Mouse (Mus musculus) bone marrow macrophage, adult 2 months (primary cell): ENCODE results near the gene Krtcap2. TPM values are rescaled to one million over a fixed set of nuclear protein-coding genes. Genes with fewer than 3 reads are reported as not detected.

Experiments used
- H3K27ac ChIP-seq: 2 replicates; pipeline ENCODE4 v1.5.1; 2012; ENCODE audit warnings: low read depth, low read length; ENCODE audit not compliant: insufficient read depth
- H3K4me1 ChIP-seq: 2 replicates; pipeline ENCODE4 v1.6.1; 2012; ENCODE audit warnings: low read length; ENCODE audit not compliant: control insufficient read depth, insufficient read depth
- H3K4me3 ChIP-seq: 2 replicates; pipeline ENCODE4 v1.5.1; 2012; ENCODE audit warnings: mild to moderate bottlenecking, low read length, moderate library complexity; ENCODE audit not compliant: insufficient read depth
- CTCF ChIP-seq: IDR thresholded peaks from 2 replicates; pipeline ENCODE4 v1.5.1; 2012; ENCODE audit warnings: low read depth, mild to moderate bottlenecking, low read length, moderate library complexity
- POLR2A ChIP-seq: IDR thresholded peaks from 2 replicates; pipeline ENCODE4 v1.6.1; 2012; ENCODE audit warnings: mild to moderate bottlenecking, low read depth, low read length, borderline replicate concordance
- polyA plus RNA-seq: library from polyadenylated mRNA; stranded (reverse); fragments of >200 nt; gene quantifications from 2 replicates; pipeline ENCODE4 v1.2.4, GENCODE M21; 2012; ENCODE audit not compliant: missing spikeins, insufficient read depth, insufficient read length

Gene Krtcap2
- polyA plus RNA-seq, 1 experiment, result 97.0 TPM

GRCm38 (mm10) chr3:89246261-89247100, 715 bp downstream of the Krtcap2 start, which contains the start of gene Trim46:
TSS of gene Trim46 (minus strand) at chr3:89246309.
- peak within 1 kb of the TSS; percentile 81 for H3K4me3 ChIP-seq
- H3K27ac ChIP-seq, result peak within 1 kb of the TSS; percentile 43
- TF ChIP-seq POLR2A (no peak), CTCF (peak; percentile 55)
- H3K4me1 ChIP-seq, result peaks cover 23% of the 10 kb centered on the region

GRCm38 (mm10) chr3:89247466-89247865, 1.7 kb downstream of the Krtcap2 start:
- H3K4me1 ChIP-seq, result peaks cover 28% of the 10 kb centered on the region
- TF ChIP-seq CTCF (no peak), POLR2A (no peak)
- H3K4me3 ChIP-seq, result peak overlapping the region; percentile 81; the same call in 1 of the 2 replicates
- no peak overlapping the region for H3K27ac ChIP-seq

DNA sequence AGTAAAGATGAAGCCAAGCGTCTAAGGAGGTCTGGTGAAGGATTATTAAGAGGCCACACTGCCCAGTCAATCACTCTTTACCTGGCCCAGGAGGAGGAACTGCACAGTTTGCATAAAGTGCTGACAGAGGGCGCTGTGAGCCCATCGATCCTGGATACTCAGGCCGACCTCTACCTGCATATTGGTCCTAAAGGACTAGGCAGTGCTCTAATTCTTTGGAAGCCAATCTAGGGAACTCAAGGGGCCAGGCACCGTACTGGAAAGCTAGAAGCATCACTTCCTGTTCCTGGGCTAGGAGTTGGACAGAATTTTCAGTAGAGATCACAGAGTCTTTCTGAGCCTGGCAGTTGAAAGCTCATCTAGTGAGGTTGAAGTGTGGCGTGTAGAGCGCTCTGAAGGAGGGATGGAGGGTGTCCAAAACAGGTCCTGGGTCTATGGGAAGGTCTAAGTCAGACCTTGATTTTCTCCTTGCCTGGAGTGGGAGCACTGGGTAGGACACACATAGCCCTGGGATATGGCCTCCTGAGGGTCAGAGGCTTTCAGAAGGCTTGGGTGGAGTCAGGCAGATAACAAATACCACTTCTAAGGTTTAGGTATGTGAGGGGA, 4.8 kb downstream of the Krtcap2 start:
- H3K27ac ChIP-seq, result no peak overlapping the region
- peaks cover 26% of the 10 kb centered on the region for H3K4me1 ChIP-seq
- no peak for TF ChIP-seq CTCF
- TF ChIP-seq POLR2A, result no peak
- no peak overlapping the region for H3K4me3 ChIP-seq

GRCm38 (mm10) chr3:89251365-89251895, 5.7 kb downstream of the Krtcap2 start:
- no peak overlapping the region for H3K27ac ChIP-seq
- peaks cover 30% of the 10 kb centered on the region for H3K4me1 ChIP-seq
- no peak for TF ChIP-seq POLR2A
- TF ChIP-seq CTCF, result no peak
- peak overlapping the region; percentile 20 for H3K4me3 ChIP-seq

- H3K4me1 ChIP-seq, result peaks cover 22% of the 10 kb centered on the region
- H3K27ac ChIP-seq, result no peak overlapping the region
- no peak overlapping the region for H3K4me3 ChIP-seq
- TF ChIP-seq POLR2A (no peak), CTCF (no peak)
Observed at GRCm38 (mm10) chr3:89254994-89255393, 9.2 kb downstream of the Krtcap2 start.

DNA sequence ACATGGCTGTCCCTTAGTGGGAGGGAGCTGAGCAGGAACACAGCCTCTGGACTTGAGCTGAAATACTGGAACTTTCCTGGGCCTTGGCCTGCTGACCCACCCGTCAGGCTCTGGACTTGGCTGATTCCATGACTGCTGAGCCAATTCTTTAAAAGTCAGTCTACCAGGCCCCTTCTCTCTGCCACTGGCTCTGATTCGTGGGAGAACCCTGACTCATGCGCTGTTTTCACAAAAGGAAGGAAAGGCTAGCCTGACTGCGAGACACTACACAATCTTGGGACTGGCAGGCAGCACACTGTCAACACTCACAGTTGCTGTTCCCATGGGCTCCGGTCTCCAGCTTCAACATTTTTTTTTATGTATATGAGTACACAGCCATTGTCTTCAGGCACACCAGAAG, 10.4 kb downstream of the Krtcap2 start:
- no peak for TF ChIP-seq POLR2A
- no peak for TF ChIP-seq CTCF
- no peak overlapping the region for H3K4me3 ChIP-seq
- no peak overlapping the region for H3K27ac ChIP-seq
- H3K4me1 ChIP-seq, result peaks cover 12% of the 10 kb centered on the region

GRCm38 (mm10) chr3:89259076-89259475, 13.3 kb downstream of the Krtcap2 start, which contains the start of gene Dpm3:
TSS of gene Dpm3 (plus strand) at chr3:89259358.
- Histone ChIP-seq H3K27ac (no peak within 1 kb of the TSS), H3K4me1 (peaks cover 8% of the 10 kb centered on the region; the same call in 1 of the 2 replicates), H3K4me3 (no peak within 1 kb of the TSS)
- TF ChIP-seq CTCF (no peak), POLR2A (no peak)

- H3K4me1 ChIP-seq, result peaks cover 8% of the 10 kb centered on the region; the same call in 1 of the 2 replicates
- no peak overlapping the region for H3K4me3 ChIP-seq
- H3K27ac ChIP-seq, result no peak overlapping the region
- no peak for TF ChIP-seq CTCF
- TF ChIP-seq POLR2A, result no peak
Observed at GRCm38 (mm10) chr3:89260211-89260610, 14.4 kb downstream of the Krtcap2 start.

GRCm38 (mm10) chr3:89262417-89262816, 16.7 kb downstream of the Krtcap2 start:
- Histone ChIP-seq H3K4me1 (peaks cover 12% of the 10 kb centered on the region), H3K4me3 (no peak overlapping the region), H3K27ac (no peak overlapping the region)
- TF ChIP-seq POLR2A, result no peak
- TF ChIP-seq CTCF, result no peak

DNA sequence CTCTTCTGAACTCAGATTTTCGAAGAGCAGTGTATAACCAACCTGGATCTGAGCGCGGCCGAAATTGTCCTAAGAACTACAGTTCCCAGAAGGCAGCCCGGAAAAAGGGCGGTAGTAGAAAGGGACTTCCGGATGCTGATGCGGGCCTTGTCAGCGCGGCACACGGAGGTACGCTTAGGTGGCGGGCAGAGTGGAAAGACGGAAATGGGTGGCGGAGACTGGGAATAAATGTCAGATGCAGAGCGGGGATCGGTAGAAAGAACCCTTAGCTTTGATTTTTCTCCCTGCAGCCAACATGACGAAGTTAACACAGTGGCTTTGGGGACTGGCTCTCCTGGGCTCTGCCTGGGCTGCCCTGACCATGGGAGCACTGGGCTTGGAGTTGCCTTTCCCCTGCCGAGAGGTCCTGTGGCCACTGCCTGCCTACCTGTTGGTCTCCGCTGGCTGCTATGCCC, 20.7 kb downstream of the Krtcap2 start:
- Histone ChIP-seq H3K27ac (peak overlapping the region; percentile 16; the same call in 1 of the 2 replicates), H3K4me3 (peak overlapping the region; percentile 96), H3K4me1 (peaks cover 31% of the 10 kb centered on the region)
- TF ChIP-seq POLR2A (no peak), CTCF (no peak)
